In the genomic region with DNA sequence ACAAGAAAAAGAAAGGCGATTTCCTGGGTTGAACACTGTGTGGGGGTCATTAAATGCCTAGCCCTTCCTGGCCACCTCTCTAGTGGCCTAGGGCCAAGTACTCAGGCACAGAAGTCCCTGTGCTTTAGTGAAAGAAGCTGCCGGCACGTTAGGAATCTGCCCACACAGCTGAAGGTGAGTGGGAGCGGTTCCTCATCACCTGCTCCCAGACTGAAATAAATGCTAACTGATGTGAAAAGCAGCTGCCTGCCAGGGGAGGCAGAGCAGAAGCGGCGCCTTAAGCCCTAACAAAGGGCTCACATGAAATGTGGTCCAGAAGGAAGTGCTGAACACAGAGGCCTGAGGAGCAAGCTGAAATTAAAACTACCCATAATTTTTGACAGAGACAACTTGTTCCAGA, we compare ENCODE assay signal across 8 mouse cellular contexts. TPM values are rescaled to one million over a fixed set of nuclear protein-coding genes. Genes with fewer than 3 reads are reported as not detected.
A peak's percentile ranks its signal among the peaks of the same experiment; 100 is the strongest.
DNase-seq lines count a peak whose midpoint lies in the region; ATAC-seq and TF ChIP-seq lines count a peak whose summit lies in the region.

No protein-coding gene starts in this region.

- ATAC-seq in lung, postnatal 0 days, result peak; percentile 74

- peak; percentile 44 for DNase-seq in retina, postnatal 1 day
- no peak for DNase-seq in retina, embryonic 14.5 days (ENCODE audit: low spot score)
- DNase-seq in forelimb bud, embryonic 11.5 days (ENCODE audit: low read depth, low spot score), result peak; percentile 73
- DNase-seq in kidney, adult 18-20 months, result peak; percentile 67
- peak; percentile 61 for DNase-seq in lung, postnatal 0 days (ENCODE audit: low spot score)
- DNase-seq in cerebellum, postnatal 10 days, result no peak
- no peak for DNase-seq in gastrocnemius, postnatal 36 days
- no peak for DNase-seq in thymus, postnatal 10 days (ENCODE audit: low spot score in 2 of 2)

- no peaks in the 10 kb centered on the region for H3K36me3 ChIP-seq in lung, postnatal 0 days (ENCODE audit: insufficient read depth, low read length)

- intact Hi-C loops in gastrocnemius, postnatal 36 days (cut with DNase I), result no loop called here

- peaks cover 22% of the 10 kb centered on the region; the same call in 1 of the 2 replicates for H3K4me1 ChIP-seq in lung, postnatal 0 days (ENCODE audit: insufficient read depth, low read depth, low read length)

- H3K27ac ChIP-seq in lung, postnatal 0 days (ENCODE audit: low read length), result peak overlapping the region; percentile 65

- no peak overlapping the region for H3K4me3 ChIP-seq in lung, postnatal 0 days (ENCODE audit: low read depth, low read length)

- no peak overlapping the region for H3K9ac ChIP-seq in lung, postnatal 0 days (replicated peaks; ENCODE audit: low read depth)

- no peaks in the 10 kb centered on the region for H3K27me3 ChIP-seq in lung, postnatal 0 days (replicated peaks; ENCODE audit: insufficient read depth, low read length)

- 24% methylated on average over 6 of the region's 6 CpGs for WGBS in lung, postnatal 0 days

- no peak for TF ChIP-seq CTCF in lung, postnatal 0 days (IDR thresholded peaks at IDR 0.05)

- H3K9me3 ChIP-seq in lung, postnatal 0 days (ENCODE audit: low read length), result no peaks in the 10 kb centered on the region

- TF ChIP-seq EP300 in lung, postnatal 0 days (IDR thresholded peaks at IDR 0.05), result no peak

- no peak overlapping the region for H3K4me2 ChIP-seq in lung, postnatal 0 days (replicated peaks; ENCODE audit: low read depth, low read length)

RNA-seq across cellular contexts. Expression of gene Fermt2, which starts 22.9 kb away (rescaled TPM):
- 362 and 383 TPM in 2 replicates for polyA plus RNA-seq in lung, postnatal 0 days (2015; fragmentation: Nextera tagmentation; extraction: Ambion mirVana)
- 100 to 1,000 TPM; 229 to 231 TPM for total RNA-seq in gastrocnemius, postnatal 36 days (2021)

Comparison
In these comparisons a context has a peak if more than half of its experiments do, and no peak if none do; other contexts are left out.
1. DNase-seq: peak in retina, postnatal 1 day (single experiment), forelimb bud, embryonic 11.5 days (single experiment), kidney, adult 18-20 months (single experiment) and lung, postnatal 0 days (single experiment); none in retina, embryonic 14.5 days (single experiment), cerebellum, postnatal 10 days (0 of 2), gastrocnemius, postnatal 36 days (0 of 2) and thymus, postnatal 10 days (0 of 2).